Mouse (Mus musculus) kidney, postnatal 25 days (tissue): ENCODE measurements around the gene Ubxn10.

Experiments used
- DNase-seq, 2 experiments: peaks; one replicate each; pipeline ENCODE4 v3.0.0; 2021; ENCODE audit warnings: mixed read lengths in 2 of 2

Ubxn10 gene

DNA sequence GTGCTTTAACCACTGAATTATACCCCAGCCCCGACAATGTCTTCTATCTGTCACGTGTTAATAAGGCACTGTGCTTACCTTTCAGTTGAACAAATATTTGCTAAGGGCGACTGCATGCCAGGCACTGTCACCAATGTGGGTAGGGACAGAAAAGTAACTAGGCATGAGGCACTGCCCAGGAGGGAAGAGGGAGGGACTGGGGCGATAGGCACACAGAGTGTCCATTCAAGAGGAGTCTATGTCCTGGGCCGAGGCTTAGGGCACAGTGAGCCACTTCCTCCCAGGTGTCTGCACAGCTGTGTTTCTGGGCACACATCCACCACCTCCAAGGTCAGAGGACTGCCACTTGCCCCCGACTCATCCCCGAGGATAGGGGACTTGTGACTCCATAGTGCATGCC is at the start of gene Ubxn10:
Gene Ubxn10, minus strand, starts transcription at position 137 of the 400 bp plus-strand sequence.
- DNase-seq: peak in 1 of 2 experiments; percentile 42

DNA sequence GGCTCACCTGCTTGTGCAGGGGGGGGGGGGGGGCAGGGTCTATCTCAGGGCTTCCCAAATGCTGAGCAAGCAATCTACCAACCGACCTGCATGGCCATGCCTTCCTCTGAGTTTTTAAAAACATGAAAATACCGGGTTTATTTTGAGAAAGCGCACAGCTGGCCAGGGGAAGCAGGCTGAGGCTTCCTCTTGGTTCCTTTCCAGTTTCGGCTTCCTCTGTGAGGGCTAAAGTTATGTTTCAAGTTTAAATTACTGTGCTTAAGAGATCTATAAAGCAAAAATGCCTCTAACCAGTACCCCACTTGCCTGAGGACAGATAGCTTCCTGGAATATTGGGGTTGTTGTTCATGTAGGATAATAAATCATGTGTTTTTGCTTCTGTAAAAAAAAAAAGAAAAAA is 49.2 kb upstream of the Ubxn10 start:
- peak in 1 of 2 experiments; percentile 49 for DNase-seq

DNA sequence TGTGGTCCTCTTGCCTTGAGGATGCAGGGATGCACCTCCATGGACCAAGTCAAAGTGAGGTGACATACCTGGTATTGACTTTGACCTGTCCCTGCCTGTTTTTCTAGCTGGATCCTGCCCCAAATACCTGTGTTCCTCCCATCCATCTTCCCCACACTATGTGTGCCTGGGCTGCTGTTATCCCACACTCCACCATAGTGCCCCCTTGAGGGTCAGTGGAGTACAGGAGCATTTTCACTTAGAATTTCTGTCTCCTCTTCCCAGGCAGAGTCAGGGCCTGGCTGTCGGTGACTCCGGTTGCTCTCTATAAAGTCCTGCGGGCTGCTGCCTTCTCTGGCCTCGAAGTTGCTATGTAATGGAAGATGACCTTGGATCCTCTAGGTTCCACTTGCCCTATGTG is 48.8 kb upstream of the Ubxn10 start:
- DNase-seq: no peak

DNA sequence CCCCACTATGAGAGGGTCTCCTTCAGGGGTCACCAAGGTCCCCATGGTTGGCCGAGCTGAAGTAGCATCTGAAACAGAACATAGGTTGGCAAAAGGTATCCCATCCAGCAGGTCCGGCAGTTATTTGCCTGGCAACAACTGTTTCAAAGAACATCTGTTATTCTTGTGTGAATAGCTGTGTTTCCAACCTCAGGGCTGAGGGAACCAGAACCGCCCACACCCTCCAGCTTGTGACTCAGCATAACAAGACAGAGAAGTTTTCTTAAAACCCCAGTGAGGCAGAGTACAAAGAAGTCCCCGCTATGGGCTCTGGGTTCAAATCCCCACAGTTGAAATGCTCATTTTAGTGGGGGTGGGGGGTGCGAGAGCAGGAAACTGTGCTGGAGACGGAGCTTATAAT is 45.1 kb upstream of the Ubxn10 start:
- DNase-seq: no peak

DNA sequence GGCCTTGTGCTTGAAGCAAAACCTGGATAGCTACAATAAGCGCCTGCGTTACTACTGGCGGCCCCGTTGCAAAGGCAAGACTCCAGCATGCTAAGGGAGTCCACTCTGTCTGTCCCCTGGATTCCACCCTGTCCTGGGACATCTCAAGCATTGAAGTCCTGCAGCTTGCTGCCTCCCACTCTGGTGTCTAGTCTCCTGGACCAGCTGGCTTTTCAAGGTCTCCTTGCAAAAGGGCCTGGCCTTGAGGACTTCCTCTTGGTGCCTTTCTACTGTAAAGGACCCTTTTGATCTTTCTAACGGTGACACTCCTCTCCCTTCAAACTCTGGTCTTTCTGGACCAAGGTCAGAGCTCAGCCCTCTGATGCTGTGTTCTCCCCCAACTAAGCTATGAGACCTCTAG is 43.3 kb upstream of the Ubxn10 start:
- no peak for DNase-seq

DNA sequence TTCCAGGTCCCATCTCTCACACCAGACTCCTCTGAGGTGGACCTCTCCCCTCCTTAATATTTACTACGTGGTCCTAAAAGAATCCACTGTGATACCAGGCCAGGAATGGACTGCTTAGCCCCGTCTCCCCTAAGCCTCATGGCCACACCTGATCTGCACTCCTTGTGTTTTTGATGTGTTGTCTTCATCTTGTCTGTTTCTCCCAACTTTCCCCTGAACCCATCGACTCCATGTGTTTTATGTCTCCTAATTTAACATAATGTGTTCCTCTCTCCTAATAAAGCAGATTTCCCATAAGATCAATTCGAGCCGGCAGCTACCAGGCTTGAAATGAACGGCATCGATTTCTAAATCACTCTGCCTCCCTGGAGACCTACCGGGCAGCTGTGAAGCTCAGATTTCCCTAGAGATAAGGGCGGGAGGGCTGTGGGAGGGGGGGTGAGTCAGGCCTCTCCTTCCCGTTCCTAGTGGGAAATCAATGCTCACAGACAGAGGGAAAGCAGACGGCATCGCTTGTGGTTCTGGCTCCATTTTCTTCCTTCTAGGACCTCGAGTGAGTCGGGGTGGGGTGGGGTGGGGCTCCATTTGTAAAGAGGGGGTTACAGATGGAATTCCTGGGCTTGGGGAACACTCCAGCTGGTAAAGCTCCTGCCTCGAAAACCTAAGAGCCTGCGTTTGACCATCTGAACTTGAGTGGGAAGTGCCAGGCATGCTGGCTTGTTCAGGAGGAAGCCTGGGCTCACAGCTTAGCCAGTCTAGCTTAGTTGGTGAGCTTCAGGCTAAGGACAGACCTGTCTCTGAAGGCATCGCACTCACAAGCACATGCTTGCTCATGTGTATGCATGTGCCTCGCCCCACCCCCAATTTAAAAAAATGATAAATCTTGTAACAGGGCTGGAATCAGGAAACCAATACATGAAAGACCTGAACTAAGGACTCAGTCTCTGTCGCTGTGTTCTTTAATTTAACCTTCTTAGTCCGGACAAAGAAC is 40.7 kb upstream of the Ubxn10 start:
- DNase-seq: no peak

DNA sequence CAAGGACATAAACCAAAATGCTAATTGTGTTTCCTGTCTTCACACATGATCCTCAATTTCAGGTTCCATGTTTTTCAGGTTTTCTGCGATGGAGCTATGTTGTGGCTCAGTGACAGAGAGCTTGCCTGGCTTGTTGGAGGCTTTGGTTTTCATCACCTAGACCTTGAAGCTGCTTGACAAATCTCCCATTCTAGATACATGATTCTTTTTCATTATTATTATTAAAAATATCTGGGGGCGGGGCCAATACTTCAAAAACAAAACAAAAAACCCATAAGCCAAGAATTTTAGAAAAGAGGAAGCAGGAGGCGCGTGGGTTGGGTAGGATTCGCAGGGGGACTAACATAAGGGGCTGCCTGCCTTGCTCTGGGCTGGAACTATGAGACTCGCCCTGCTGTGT is 38.5 kb upstream of the Ubxn10 start, which contains the start of gene Pla2g2d:
Gene Pla2g2d, plus strand, starts transcription at position 301 of the 400 bp plus-strand sequence.
- no peak for DNase-seq

DNA sequence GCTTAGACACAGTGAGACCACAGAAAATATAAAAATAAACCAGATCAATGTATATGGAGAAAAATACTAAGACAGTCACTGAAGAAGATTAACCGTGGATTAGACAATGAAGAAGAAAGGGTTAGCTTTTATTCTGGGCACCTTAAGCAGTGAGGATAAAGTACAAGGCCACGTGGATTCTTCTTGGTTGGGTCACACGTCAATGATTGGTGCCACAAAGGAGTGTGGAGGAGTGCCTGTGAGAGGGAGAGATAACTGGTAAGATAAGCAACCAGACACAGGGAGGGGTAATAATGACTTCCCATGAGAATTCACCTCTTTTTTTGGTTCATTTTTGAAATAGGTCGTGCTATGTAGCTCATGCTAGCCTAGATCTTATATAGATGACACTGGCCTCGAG is 35.4 kb upstream of the Ubxn10 start:
- no peak for DNase-seq

DNA sequence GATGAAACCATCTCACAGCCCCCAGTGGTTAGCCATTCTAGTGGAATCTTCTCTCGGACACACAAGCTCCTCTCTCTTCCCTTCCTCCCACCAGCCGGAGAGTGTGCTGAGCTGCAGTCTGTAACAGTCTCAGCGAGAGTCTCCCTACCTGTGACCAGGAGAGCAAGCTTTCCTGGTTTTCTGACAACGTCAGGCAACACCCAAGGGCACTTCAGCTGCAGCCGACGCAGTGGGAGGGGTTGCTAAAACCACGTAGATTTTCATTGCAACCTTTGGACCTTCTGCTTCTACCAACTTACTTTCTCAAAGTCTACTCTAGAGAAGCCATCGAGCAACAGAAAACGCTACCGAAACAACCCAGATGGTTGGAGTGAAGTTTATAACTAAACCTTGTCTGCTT is 35.0 kb upstream of the Ubxn10 start:
- DNase-seq: peak in 1 of 2 experiments; percentile 15

DNA sequence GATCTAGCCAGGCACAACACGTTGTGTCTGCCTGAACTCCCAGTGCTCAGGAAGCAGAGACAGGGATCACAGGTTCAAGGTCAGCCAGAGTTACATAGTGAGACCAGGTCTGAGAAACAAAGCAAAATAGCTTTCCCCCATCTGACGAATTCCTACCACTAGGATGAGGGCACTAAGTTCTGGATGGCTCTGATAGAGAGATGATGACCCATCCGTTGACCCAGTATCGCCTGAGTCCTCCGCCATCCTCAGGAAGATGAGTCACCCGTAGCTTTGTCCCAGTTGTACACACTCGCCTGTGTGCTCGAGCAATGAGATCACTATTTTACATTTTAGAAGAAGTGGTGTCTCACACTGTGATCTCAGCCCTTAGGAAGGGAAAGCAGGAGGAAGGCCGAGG is 25.3 kb upstream of the Ubxn10 start:
- no peak for DNase-seq

DNA sequence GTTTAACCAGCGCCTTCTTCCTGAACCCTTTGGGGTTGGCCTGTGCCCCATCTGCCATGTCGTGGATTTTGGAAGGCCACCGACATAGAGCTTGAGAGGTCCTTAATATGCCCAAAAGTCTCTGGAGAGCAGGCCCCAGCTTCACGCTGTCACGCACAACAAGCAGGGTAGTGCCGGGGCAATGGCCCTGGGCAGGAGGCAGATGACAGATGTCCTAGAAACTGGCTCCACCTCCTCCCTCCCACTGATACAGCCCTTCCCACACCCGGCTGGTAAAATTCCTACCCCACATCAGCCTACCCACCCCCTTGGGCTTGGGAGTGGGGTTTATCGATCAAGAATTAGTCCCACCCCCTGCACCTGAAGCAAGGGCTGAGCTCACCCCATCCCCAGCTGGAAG is 20.4 kb upstream of the Ubxn10 start, which contains the start of gene Pla2g2f:
Gene Pla2g2f, minus strand, starts transcription at position 211 of the 400 bp plus-strand sequence.
- DNase-seq: no peak

DNA sequence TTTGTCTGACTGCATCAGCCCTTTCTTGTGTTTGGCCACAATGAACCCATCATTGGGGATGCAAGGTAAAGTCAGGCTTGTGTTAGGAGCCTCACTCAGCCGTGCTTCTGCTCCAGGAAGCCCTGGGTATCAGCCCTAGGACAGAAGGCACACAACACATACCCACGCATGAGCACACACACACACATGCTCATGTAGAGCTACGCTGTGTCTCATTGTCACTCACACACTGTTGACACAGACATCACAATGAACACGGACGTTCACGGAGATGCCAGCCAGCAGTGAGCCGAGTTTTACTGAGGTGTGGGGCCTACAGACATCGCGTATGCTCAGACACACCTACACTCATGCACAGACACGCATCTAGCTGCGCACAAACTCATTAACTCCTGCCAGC is 19.0 kb upstream of the Ubxn10 start:
- no peak for DNase-seq

DNA sequence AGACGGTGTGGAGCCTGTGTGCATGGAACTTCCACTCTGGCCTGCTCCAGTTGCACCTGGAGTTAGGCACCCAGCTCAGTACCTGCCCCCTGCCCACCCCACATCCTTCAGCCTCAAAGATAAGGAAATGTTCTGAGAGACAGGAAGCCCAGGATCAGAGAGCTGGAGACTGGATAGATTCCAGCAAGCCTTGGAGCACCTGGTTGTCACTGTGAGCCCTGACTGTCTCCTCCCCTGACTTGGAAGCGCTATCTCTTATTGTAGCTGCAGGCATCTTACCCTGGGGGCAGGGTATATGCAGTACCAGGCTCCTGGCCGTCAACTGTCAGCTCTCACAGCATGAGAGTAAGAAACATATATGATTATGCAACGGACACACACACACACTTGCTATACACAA is 18.5 kb upstream of the Ubxn10 start:
- no peak for DNase-seq

DNA sequence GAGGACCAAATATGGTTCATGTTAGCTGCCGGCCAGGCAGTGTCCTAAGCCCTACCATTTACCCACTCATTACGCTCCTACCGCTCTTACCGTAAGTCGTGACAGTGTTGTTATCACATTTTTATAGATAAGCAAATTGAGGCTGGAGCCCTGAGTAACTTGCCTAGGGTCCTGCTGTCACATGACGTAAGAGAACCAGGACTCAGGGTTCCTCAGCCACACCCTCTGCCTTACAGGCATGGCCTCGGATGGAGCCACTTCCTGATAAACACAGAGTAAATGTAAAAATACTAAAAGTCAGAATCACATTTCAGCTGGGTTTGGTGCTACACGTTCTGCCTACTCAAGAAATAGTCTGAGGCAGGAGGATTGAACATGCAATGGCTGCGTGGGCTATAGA is 17.5 kb upstream of the Ubxn10 start:
- no peak for DNase-seq

DNA sequence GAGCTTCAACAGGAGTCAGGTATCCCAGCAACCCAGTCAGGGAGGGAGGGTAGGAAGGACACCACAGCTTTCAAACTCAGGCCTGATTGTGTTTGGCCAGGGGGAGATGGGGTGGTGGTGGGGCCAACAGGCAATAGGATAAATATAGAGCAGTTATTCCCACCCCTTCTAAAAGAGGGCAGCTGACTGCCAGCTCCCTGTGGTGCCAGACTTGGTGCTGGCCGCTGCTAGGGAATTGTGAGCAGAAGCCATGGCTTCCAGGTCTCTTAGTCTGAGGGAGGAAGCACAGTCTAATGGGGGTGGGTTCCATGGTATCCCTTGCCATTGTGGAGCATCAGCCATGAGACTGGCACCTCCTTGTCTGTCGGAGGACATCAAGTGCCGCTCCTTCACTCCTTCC is 16.6 kb upstream of the Ubxn10 start:
- DNase-seq: no peak

DNA sequence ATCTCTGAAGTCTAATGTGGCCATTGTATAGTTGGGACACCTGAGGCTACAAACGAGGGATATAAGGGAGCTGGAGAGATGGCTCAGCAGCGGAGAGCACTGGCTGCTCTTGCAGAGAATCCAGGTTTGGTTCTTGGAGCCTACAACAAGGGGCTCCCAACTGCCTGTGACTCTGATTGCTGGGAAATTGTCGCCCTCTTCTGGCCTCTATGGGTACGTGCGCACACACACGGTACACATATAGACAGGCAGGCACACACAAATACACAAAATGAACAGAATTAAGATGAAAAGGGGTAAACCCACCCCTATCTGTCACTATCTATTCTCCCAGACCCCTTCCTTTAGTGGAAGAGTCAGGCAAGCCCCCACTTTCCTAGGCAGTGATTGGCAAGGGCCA is 15.6 kb upstream of the Ubxn10 start:
- DNase-seq: no peak

DNA sequence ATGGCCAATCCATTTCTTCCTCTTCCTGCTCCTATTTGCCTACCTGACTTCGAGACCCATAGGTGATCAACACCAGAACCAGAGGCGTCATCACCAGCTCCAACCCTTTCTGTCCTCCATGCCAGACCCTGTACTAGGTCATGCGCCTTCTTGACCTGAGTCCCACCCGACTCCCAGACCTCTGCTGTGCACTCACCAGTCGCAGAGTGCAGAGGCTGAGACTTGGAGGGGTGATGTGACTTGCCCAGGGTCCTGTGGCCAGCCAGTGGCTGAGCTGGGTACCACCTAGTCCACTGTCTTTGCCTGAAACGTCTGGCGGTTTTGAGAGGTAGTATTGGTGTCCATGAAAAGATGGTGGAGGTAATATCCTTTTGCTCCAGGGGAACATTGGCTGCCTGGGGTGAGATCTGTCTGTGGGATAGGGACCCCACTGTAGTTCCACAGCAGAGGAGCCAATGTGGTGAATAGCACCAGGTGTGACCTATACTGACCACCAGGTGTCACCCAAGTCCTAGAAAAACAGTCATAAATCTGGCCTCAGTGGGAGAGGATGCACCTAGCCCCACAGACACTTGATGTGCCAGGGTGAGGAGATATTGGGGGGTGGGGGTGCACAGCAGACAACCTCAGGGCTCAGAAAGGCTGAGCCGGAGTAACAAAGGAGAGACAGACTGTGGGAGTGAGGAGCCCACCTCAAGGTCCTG is 11.6 kb upstream of the Ubxn10 start:
- peak; percentile 40 to 58 for DNase-seq

DNA sequence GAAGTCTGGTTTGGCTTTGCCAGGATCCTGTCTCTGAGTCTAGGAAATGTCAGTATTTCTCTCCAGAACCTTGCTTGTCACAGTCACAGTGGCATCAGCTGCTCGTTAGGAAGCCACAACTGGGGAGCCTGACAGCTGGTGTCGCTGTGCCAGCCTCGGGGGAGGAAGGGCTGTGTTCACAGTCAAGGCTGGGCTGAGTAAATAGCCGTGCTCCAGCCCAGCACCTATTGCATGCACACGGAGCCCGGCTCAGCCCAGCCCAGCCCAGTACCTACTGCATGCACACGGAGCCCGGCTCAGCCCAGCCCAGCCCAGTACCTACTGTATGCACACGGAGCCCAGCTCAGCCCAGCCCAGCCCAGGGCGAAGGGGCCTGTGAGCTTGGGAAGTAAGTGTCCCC is 10.9 kb upstream of the Ubxn10 start:
- peak in 1 of 2 experiments; percentile 40 for DNase-seq

DNA sequence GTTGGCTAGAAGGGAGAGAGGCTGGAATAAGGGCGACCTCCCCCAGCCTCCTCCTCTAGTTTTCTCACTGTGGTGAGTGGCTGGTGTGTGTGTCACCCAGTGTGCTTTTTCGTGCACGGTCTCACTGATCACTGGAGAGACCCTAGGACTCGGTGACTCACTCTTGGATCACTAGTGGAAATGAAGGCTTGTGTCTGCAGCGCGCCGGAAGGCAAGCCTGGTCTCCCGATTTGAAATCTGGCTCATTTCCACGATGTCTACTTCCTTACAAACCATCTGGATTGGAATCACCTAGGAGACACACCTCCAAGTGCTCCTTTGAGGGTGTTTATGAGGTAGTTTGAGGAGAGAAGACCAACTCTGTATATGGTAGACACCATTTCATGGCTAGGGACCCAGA is 9.9 kb upstream of the Ubxn10 start:
- DNase-seq: no peak

DNA sequence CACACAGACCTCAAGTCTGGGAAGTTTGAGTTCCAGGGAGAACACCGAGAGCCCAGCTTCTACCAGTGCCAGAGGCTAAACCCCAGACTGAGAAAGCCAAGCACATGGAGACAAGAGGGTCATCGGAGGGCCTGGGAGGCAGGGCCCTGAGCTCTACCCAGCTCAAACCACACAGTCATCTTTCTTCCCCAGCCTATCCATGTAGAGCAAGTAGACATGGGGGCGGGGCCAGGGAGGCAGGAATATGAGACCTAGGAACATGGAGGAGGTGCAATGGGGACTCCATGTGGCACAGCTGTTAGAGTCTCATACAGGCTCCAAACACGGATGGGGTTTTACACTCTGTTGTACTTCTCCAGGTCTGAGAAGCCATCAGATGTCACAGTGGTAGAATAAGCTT is 8.9 kb upstream of the Ubxn10 start:
- peak; percentile 75 to 83 for DNase-seq

DNA sequence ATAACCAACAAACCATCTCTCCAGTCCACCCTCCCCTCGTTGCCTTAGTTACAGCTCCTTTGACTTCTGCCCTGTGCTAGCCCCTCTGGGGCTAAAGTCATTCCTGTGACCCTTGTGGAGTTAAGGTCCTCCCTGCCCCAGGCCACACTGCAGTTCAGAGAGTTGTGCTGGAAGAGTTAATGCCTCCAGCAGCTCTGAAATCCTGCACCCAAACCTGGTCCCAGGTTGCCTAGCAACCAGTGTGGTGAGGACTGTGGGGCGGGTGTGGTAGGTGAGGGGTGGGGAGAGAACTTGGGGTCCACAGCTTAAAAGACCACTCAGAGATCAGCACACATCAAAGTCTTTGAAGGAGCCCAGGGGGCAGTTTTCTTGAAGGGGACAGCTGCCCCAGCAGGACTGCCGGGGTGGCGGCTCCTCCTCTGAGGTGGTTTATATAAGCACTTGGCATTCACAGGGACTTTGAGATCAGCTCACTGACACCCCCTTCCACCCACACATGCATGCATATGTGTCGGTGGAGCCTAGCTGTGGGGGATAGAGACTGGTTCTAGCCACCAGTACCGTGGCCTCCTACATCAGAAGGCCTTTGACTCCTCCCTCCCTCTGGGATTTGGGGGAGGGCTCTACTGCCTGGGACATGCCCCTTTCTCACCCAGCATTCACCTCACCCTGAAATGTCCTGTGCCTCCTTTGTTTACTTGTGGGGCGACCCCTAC is 2.3 kb upstream of the Ubxn10 start:
- DNase-seq: no peak

DNA sequence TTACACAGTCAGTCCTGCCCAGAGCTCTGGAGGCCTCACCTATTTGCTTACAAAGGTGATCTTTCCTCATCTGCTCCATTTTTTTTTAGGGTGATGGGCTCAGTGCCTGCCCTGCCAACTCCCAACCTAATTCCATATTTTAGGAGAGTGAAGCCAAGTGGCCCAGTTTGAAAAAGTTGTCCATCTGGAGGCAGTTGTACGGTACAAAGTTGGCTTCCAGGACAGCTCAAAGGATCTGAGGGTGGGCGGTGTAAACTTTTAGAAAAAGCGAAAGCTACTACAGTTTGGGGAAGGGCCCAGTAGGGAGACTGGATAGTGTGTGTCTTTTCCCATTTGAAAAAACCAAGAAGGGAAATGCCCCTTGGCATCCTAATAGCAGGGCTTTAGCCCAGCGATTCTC is 2.1 kb downstream of the Ubxn10 start:
- DNase-seq: no peak

DNA sequence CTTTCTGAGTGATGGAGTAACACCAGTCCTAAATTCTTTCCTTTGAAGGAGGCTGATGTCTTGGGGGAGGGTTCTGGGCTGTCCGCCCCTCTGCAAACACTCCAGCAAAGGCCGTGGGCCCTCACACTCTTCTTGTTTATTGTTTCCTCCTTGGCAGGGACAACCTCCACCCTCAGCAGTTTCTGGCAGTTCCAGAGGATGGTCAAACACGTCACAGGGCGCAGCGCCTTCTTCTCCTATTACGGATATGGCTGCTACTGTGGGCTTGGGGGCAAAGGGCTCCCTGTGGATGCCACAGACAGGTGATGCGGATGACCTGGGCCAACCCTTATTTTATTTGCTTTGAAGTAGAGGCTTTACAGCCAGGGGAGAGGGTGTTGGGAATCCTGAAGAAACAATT is 2.9 kb downstream of the Ubxn10 start:
- peak; percentile 56 to 76 for DNase-seq
